Mouse (Mus musculus) layer of hippocampus, adult 8-10 months (tissue): ENCODE measurements around the gene Tmprss12. TPM values are rescaled to one million over a fixed set of nuclear protein-coding genes. Genes with fewer than 3 reads are reported as not detected.
"Not testable (repeated sequence)": the region's sequence is repeated elsewhere in the genome, so short reads cannot be mapped to it uniquely, and the experiment has no call there.

ENCODE experiments used
- DNase-seq, 2 experiments: peaks; one replicate each; pipeline ENCODE4 v3.0.0; 2022; ENCODE audit warnings: low spot score in 2 of 2
- total RNA-seq, 4 experiments: library from RNA; stranded (reverse); gene quantifications; 2 replicates each; pipeline ENCODE4 v1.2.4; 2022

Gene Tmprss12
- total RNA-seq: not detected

DNA sequence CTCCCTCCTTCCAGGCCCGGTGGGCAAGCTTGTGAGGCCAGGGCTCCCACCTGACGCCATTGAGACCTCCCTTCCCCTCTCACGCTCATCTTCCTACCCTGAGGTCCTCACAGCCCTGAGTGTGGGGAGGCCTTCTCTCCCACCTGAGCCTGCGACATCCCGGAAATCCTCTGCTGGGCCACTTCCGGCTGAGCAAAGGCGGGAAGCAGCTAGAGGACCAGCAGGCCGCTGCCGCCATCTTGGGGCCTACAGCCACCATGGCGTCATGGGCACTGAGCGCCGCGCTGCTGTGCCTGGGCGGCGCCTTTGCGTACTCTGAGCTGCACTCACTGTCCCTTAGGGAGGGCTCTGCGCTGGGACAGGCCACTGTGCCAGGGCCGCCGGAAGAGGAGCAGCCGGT lies at the start of gene Tmprss12:
Gene Tmprss12, plus strand, starts transcription at position 212 of the 400 bp plus-strand sequence.
- DNase-seq: no peak

DNA sequence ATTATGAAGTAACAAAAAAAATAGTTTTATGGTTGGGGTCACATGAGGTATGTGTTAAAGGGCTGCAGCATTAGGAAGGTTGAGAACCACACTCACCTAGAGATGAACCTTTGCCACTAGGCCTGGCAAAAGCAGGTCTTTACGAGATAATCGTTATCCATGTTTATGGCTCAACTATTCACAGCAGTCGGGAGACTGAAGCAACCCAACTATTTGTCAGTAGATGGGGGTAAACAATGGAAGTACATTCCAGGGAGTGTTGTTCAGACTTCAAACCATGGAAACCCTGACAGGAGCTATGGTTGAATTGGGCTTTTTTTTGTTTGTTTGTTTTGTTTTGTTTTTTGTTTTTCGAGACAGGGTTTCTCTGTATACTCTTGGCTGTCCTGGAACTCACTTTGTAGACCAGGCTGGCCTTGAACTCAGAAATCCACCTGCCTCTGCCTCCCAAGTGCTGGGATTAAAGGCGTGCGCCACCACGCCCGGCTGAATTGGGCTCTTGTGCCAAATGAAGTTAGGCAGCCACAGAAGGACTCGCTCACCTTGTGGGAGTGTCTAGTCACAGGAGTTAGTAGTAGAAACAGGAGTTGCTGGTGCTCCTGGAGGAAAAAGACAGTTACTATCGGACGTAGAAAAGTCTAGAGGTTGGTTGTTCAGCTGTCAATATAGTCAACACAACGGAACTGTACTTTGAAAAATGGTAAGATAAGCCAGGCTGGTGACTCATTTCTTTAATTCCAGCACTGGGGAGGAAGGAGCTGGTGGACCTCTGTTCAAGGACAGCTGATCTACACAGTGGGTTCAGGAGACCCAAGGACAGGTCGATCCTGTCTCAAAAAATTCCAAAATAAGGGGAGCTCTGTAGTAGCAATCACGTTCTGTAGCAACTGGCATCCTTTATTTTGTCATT lies 48.8 kb upstream of the Tmprss12 start:
- DNase-seq: no peak

DNA sequence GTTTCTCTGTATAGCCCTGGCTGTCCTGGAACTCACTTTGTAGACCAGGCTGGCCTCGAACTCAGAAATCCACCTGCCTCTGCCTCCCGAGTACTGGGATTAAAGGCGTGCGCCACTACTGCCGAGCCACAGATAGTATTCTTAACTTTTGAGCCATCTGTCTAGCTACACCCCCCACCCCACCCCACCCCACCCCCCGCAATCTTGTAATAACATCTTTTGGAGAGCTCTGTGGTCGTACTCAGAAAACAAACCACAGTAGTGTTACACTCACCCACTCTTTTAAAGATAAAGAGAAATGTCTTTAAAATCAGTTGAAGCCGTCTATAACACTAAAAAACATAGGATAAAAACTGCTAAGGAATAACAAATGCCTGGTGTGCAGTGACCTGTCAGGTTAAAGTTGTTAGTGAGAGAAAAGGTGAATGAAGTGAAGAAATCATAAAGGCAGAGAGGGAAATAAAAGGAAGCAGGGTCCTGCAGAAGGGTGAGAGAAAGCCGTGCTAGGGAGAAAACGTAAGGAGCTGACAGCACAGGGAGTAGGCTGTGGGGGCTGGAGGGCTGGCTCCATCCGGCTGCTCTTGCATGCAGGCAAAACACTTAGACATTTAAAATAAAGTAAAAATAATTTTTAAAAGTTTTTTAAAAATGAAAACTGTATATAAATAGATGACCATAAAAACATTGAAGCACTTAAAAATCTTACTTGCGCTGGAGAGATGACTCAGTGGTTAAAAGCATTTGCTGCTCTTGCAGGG lies 45.2 kb upstream of the Tmprss12 start:
- no peak for DNase-seq

DNA sequence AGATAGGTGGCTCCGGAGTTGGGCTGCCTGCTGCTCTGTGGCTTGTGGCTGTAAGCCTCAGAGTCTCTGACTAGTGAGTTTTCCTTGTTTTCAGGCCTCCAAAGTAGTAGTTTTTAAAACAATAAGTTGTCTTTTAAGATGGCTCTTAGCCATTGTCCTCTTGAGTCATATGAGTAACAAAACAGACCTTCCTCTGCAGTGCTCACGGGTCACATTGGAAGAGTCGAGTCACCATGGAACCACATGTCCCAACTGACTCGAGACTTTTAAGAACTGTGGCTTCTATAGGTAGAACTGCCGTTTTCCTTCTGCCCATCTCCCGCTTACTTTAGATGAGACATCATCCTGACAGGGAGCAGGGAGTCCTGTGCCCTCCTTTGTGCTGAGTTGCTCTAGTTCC lies 43.7 kb upstream of the Tmprss12 start:
- no peak for DNase-seq

DNA sequence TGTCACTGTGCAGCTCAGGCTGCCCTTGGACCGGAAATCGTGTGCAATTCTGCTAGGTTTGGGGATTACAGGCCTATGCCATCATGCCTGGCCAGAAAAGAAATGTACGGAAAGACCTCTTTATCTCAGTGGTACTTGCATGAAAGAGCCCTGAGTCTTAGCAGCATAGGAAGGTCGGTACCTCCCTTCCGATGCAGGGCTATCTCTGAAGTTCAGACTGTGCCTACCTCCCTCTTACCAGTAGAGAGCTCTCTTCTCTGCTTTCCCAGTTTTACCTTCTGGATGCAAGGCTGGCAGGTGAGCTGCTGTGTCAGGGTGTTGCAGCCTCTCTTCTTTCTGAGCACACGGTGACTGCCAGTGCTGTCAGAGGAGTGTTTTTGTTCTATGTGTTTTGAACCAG lies 38.9 kb upstream of the Tmprss12 start:
- no peak for DNase-seq

DNA sequence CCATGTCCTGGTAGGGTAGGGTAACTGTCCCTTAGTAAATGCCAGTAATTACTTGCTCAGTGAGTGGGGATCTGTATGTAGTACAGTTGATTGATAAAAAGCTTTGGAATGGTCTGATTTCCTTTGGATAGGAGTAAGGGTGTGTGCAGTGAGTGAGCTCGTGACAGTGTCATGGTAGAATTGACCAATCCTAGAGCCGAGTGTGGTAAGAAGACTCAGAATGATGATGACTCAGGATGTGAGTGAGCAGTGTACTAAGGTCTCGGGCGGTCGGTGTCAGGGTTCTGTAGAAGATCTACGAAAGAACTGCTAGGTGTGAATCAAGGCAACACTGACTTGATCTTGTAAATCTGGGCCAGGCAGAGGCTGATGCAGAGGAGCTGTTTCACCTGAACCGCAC lies 34.7 kb upstream of the Tmprss12 start:
- no peak for DNase-seq

DNA sequence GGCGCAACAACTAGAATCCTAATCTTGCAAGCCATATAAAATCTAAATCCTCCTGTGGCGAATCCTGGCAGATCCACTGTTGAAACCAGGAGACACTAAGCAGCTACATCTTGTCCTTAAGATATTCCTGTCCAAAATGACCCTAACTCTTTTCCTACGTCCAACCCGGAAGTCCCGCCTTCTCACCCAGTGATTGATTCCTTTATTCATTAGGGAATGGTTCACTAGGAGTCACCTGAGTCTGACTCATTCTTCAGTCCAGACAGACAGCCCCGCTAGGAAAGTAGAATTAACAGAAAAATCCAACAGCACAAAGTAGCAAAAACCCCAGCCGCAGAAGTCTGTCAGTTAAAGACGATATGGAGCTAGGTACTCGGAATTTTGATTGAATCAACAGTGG lies 33.3 kb upstream of the Tmprss12 start:
- no peak for DNase-seq

DNA sequence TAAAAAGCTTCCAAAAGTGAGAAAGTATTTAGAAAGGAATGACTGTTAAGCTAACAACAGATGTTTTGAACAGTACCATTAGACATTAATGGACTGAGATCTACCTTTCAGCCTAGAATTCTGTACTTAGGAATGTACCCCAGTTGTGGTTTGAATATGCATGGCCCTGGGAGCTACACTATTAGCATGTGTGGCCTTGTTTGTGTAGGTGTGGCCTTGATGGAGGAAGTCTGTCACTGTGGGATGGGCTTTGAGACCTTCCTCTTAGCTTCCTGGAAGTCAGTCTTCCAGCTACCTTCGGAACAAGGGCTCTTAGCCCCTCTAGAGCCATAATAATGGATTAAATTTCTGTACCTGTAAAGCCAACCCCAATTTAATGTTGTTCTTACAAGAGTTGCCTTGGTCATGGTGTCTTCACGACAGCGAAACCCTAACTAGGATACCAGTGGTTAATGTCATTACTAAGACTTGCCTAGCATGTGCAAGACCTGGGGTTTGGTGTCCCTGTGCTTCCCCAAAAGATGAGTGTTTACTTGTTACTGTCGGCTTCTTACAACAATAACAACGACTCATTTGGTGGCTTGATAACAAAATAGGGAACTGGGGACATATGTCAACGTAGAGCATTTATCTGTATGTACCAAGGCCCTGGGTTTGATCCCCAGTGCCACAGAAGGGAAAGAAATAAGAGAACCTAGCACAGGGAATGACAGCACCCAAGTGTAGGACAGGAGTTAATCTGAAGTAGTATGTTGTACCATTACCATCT lies 31.8 kb upstream of the Tmprss12 start:
- DNase-seq: no peak

DNA sequence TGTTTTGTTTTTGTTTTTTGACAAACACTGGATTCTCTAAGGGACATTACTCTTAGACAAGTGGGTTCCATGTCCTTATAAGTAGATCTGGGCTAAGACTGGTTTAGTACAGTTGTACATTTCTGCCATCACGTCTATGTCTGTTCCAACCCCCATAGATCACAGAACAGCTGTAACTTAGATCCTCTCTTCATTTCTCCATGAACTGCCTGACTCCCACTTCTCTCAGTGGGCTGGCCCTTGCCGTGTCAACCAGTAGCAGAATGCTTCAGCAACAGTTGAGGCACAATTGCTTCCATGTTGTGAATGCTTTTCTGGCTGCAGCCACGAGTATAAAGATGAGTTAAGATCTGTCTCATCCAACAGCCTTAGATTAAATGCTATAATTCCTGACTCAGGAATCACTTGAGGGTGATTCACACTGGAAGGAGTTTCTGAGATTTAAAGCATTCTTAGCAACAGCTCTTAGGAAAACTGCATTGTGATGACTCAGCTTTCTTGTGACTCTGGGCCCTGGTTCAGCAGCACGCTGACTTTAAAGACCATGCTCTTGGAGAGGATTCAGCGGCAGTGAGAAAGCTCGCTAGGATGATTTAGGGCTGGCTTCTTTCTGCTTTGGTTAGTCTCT lies 29.4 kb upstream of the Tmprss12 start:
- no peak for DNase-seq

DNA sequence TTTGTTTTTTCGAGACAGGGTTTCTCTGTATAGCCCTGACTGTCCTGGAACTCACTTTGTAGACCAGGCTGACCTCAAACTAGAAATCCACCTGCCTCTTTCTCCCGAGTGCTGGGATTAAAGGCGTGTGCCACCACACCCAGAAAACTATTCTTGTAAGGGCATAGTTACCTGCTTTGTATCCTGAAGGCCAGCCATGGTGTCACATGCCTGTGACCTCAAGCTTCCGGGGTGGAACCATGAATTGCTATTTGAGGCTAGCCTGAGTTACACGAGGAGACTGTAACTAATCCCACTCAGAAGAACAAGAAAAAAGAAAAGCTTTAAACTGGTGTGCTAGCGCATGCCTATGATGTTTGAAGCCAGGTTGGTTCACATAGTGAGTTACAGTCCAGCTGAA lies 24.3 kb upstream of the Tmprss12 start:
- DNase-seq: no peak

DNA sequence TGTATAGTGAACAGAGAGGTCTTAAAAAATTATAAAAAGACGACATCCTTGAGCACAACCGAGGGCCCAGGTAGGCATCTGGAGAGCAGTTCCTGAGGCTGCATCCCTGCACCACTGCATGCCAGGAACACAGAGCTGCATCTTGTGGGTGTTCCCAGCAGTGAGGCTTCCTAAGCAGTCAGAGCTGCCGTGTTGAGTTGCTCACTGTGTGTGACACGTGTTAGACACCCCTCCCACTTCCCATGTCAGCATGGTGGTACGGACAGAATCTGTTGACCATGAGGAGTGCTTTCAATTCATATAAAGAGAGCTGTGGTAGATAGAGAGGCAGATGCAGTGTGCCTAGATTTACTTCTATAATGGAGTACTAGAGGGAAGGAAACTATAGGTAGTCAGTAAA lies 23.3 kb upstream of the Tmprss12 start:
- no peak for DNase-seq

DNA sequence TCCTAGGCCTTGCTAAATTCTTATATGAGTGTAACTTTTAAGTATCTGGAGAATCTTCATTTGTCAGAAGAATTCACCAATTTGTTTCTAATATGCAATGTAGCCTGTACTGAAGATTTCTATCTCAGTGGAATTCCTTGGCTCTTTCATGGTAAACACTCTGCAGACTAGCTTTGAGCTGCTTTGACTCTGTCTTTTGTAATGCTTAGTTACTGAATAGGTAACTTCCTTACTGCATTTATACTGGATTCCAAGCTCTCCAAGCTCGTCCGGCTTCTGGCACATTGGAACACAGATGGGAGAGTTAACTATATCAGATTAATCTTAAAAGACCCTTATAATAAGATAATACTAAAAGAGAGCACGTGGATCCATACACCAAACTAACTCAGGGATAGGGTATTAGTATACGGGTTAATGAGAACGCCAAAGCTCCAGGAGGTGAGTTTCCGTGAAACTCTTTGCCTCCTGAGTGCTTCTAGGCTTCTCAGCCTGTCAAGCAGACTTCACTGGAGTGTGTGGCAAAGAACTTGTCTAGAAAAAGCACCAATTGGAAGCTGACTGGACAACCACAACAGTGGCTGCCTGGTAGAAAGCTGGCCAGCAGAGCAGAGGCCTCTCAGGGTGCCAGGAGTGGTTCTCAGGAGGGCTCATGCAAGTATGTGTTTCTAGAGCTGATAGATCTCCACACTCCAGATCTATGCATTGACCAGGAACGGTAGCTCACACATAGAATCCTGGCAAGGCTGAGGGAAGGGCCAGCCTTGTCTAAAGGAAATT lies 21.8 kb upstream of the Tmprss12 start:
- DNase-seq: no peak

DNA sequence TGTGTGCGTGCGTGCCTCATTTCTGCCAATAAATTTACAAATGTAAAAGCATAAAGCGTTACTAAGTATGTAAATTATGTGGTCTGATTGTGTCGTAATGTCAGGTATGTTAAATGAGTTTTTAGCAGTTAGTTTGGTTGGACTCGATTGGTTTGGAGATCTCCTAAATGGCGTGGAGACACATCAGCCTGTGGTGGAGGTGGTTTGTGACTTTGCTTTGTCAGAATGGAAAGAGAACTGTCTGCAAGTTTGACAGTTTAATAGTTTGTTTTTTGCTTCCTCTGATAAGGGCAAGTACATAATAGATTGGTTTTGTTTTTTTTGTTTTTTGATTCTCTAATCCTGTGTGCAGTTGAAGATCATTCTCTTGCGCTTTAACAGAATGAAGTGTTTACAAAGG lies 20.3 kb upstream of the Tmprss12 start:
- DNase-seq: not testable (repeated sequence)

DNA sequence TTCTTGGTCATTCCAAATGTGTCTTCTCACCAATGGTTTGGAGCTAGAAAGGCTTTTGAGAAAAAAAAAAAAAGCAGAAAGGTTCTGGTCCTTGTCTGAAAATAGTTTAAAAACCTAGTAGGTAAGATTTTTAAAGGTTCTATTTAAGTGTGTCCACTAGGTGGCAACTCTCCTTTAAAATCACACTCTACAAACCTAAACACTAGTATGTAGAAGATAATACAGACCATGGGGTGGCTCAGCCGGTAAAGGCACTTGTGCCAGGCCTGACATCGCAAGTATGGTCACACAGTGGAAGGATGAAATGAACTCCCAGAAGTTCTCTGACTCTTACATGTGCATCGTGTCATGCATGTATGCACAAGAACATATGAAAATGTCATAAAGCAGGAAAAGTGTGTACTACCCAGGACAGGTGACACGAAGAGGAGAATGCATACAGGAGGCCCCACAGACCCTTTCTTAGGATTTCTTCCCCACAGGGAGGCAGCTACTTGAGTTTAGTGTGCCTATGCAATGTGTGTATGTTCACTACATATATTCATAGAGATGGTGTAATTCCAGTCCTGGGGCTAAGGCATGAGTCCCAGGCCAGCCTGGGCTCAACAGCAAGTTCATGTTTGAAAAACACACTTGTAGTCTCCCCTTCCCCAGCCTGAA lies 17.3 kb upstream of the Tmprss12 start:
- DNase-seq: no peak

DNA sequence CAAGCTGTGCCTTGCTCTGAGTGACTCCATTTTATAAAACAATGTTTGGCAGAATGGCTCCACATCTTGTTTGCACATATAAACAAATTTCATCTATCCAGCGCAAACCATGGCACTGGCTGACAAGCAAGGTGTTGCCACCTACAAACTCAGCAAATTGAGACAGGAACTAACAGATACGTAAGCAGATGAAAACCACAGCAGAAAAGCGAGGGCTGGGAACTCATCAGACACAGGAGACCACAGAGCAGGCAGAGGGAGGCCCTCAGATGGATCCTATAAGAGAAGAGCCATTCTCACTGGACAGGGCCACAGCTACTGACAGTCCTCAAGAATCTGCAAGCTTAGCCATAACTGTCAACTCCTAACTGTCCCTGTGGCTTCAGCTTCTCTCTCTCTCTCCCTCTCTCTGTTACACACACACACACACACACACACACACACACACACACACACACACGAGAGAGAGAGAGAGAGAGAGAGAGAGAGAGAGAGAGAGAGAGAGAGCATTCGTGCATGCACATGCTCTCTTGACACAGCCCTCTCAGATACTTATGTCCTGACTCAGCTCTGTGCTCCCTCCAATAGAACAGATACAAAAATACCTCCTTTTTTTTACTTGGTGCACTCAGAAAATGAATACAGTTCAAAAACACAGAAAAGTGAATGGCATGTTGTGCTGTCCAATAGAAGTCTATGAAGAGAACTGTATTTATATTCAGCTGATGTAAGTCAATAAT lies 14.9 kb upstream of the Tmprss12 start:
- DNase-seq: no peak

DNA sequence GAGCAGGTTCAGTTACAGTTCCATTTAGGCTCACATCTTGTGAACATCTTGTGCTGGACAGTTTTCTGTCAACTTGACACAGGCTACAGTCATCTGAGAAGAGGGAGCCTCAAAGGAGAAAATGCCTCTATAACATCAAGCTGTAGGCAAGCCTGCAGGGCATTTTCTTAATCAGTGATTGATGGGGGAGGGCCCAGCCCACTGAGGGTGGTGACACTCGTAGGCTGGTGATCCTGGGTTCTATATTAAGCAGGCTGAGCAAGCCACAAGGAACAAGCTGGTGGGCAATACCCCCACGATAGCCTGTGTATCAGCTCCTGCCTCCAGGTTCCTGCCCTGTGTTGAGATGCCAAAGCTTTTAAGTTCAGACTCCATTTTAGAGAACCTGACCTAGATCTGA lies 11.7 kb upstream of the Tmprss12 start:
- DNase-seq: no peak

DNA sequence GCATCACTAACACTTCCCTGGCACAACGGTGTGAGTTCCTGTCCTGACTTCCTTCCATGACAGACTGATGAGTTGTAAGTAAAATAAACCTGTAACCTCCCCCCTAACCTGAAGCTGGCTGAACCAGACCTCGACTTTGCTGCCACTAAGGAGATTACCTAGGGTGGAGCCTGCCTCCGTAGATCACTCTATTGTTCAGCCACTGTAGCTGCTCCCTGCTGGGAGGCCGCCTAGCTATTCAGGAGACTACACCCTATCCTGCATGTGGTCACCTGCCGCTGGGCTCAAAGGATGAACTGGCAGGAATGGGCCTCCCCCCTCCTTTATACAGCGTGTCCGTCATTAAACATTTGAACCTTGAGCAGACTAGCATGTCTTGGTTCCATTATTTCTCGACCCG lies 10.9 kb upstream of the Tmprss12 start:
- no peak for DNase-seq

DNA sequence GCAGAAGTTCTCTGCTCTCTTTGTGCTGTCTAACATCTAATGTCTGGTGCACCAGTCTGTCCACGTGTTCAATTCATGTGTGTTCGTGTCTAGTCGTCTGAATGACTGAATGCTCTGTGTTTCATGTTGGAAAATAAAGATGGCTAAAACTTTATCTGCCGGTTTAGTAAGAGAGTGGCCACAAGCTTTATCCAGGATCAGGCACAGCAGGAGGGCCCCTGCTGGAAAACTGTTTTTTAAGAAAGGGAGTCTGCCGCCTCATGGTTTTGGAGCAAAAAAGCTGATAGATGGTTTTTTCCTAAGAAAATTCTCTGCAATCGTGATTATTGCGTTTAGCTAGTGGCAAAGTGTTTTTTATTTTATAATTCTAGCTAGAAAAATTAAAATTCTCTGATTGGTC lies 10.0 kb upstream of the Tmprss12 start:
- not testable (repeated sequence) for DNase-seq

DNA sequence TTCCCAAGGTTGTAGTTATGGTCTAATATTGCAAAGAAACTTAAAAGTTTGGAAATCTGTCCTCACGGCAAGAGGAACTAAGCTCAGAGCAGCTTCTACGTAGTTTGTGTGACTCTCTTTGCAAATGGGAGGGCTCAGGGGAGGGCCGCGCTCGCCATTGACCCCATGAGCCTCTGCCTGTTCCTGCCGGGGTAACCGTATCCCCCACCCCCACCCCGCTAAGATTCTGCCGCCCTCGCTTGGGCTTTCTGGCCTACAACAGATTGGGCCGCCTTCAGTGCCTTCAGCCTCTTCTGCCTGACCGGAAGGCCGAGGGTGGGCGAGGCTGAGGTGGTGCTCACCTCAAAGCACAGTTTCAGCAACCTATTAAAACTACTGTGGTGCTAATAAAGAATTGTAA lies 9.2 kb upstream of the Tmprss12 start:
- DNase-seq: no peak
